Mouse (Mus musculus): ENCODE measurements around the gene Gm29049.
"Not testable (repeated sequence)": the region's sequence is repeated elsewhere in the genome, so short reads cannot be mapped to it uniquely, and the experiment has no call there.

Gm29049 gene

GRCm38 (mm10) chrY:7997068-7997467, at the start of gene Gm29049:
Gene Gm29049, minus strand, starts transcription at chrY:7997168.
- not testable (repeated sequence) for DNase-seq
